Mouse (Mus musculus): ENCODE data around the gene Adcy4.

The Adcy4 gene

DNA sequence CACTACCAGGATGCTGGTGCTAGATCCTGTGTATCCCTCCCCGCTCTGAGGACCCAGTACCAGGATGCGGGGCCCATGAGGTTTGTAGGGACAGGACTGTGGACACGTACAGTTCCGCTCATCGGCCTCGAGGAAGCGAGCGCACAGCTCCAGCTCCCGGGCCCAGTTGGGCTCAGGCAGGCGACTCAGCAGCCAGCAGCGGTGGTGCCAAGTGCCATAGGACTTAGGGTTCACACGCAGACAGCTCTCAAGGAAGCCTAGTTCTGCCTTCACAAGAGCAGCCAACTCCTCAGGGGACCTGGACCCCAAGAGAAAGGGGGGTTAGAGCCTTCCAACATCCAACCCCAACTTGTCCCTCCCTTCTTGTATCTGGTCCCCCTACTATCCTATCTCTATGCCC is 63.2 kb downstream of the Adcy4 start:
- DNase-seq (ENCODE audit: low read depth, low spot score) = no peak

DNA sequence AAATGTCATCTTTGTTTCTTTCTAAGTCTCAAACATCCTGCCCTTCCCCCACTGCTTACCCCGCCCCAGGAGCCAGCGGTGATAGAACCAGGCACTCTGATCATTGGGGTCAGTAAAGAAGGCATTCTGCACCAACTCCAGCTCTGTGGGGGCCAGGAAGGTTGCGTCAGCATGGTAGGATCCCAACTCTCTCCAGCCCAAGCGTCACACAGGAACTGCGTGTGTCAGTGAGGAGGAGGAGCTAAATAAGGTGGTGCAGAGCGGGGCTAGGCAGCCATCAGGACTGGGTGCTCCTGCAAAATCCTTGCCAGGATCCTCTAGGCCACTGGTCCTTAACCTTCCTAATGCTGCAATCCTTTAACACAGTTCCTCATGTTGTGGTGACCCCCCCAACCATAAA is 64.2 kb downstream of the Adcy4 start:
- DNase-seq (ENCODE audit: low read depth, low spot score) = no peak

Measured in c-Kit-negative CD71-positive TER-119-positive erythroid progenitor cells, embryonic 14.5 days (primary cell).